Comparison of ENCODE assay signal across 20 mouse cellular contexts in the genomic region with DNA sequence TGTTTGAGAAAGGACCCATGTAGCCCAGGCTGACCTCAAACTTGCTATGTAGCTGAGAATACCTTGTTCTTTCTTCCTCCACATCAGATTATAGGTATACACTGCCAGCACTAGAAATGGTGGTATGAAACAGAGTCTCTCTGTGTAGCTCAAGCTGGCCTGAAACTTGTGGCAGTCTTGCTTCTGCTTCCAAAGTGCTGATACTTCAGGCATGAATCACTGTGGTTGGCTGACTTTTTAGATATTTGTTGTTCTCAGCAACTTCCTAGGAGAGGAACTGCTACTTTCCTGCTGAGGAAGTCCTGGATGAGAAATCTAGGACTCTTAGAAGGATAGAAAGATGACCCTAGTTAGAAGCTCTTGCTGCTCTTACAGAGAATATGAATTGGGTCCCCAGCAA. TPM values are rescaled to one million over a fixed set of nuclear protein-coding genes. Genes with fewer than 3 reads are reported as not detected.
"Had no signal": no experiment of that assay in that cellular context is flagged by ENCODE, and none has a peak within 500 bp of the region (broad histone marks: within the 10 kb centered on the region; RNA-seq: fewer than 3 reads in every experiment).

No protein-coding gene starts in this region.

- ATAC-seq: lung, postnatal 0 days; midbrain, embryonic 15.5 days had no signal

- H3K9ac ChIP-seq: liver, embryonic 14.5 days; midbrain, embryonic 15.5 days; neural tube, embryonic 12.5 days had no signal

- H3K4me3 ChIP-seq: left cerebral cortex, adult 2 months; limb, embryonic 10.5 days; midbrain, embryonic 10.5 days; midbrain, embryonic 15.5 days; neural tube, embryonic 12.5 days had no signal

- H3K4me2 ChIP-seq: midbrain, embryonic 15.5 days; neural tube, embryonic 12.5 days had no signal

- H3K27me3 ChIP-seq: midbrain, embryonic 15.5 days; neural tube, embryonic 12.5 days had no signal

- H3K27ac ChIP-seq: left cerebral cortex, adult 2 months; limb, embryonic 10.5 days; liver, embryonic 14.5 days; midbrain, embryonic 10.5 days; midbrain, embryonic 15.5 days; neural tube, embryonic 12.5 days had no signal

- H3K36me3 ChIP-seq: midbrain, embryonic 15.5 days had no signal

- DNase-seq: kidney, adult 9 months; kidney, postnatal 10 days; lung, adult 2 months; lung, postnatal 36 days; right cerebral cortex, postnatal 4 days; thymus, postnatal 4 days had no signal

- H3K9me3 ChIP-seq: limb, embryonic 10.5 days; midbrain, embryonic 10.5 days; midbrain, embryonic 15.5 days; neural tube, embryonic 12.5 days had no signal

RNA-seq across cellular contexts. Expression of gene Mia, which starts 17.4 kb away (rescaled TPM):
- total RNA-seq: megakaryocyte, adult 5-6 weeks; neutrophil, adult 5-6 weeks had no signal

RNA-seq across cellular contexts. Expression of gene Gm21983, which starts 17.5 kb away (rescaled TPM):
- total RNA-seq: layer of hippocampus, postnatal 25 days; left cerebral cortex, adult 2 months; left cerebral cortex, postnatal 14 days; megakaryocyte, adult 5-6 weeks; monocyte, adult 5-6 weeks; neutrophil, adult 5-6 weeks had no signal
- polyA plus RNA-seq: lung, adult 2 months; lung, postnatal 0 days; midbrain, embryonic 10.5 days; spleen, adult 2 months; stomach, embryonic 16.5 days had no signal
